Mouse (Mus musculus) gastrocnemius, adult 8-10 months (tissue): ENCODE data around the gene Gpr137. TPM values are rescaled to one million over a fixed set of nuclear protein-coding genes. Genes with fewer than 3 reads are reported as not detected.
"Not testable (repeated sequence)": the region's sequence is repeated elsewhere in the genome, so short reads cannot be mapped to it uniquely, and the experiment has no call there.

Experiments used
- DNase-seq, 2 experiments: peaks; one replicate each; pipeline ENCODE4 v3.0.0; 2022; ENCODE audit warnings: low spot score in 2 of 2
- microRNA-seq: library from miRNA; unstranded; fragments of <30 nt; microRNA quantifications from one replicate; pipeline ENCODE4 v1.2.0, GENCODE M21; 2022
- total RNA-seq, 4 experiments: library from RNA; stranded (reverse); gene quantifications; 2 replicates each; pipeline ENCODE4 v1.2.4; 2022

Gene Gpr137
- total RNA-seq, 4 experiments from 2014 or later = 9.1 to 10.9 (median 10.0) TPM

- no peak for DNase-seq
Measured at GRCm38 (mm10) chr19:6907094-6907493, 35.2 kb downstream of the Gpr137 start.

GRCm38 (mm10) chr19:6906199-6906598 is 36.1 kb downstream of the Gpr137 start:
- no peak for DNase-seq

- no peak for DNase-seq
Measured at GRCm38 (mm10) chr19:6905498-6906159, 36.7 kb downstream of the Gpr137 start.

- DNase-seq = no peak
Measured at GRCm38 (mm10) chr19:6904846-6905245, 37.4 kb downstream of the Gpr137 start.

GRCm38 (mm10) chr19:6903031-6903430 is 39.2 kb downstream of the Gpr137 start:
- DNase-seq = no peak

- DNase-seq = no peak
Measured at GRCm38 (mm10) chr19:6899641-6900040, 42.6 kb downstream of the Gpr137 start.

GRCm38 (mm10) chr19:6895608-6896305 is 46.5 kb downstream of the Gpr137 start:
- DNase-seq = not testable (repeated sequence)

GRCm38 (mm10) chr19:6893731-6894451 is 48.4 kb downstream of the Gpr137 start:
- no peak for DNase-seq

- DNase-seq = no peak
Measured at GRCm38 (mm10) chr19:6892512-6892911, 49.8 kb downstream of the Gpr137 start.

Small RNAs within 50 kb of the gene (microRNA-seq; reads per million reads assigned to microRNA genes)
- 2.5 reads per million for gene Mir6990

Other genes with a start within 250 kb of the Gpr137 start
- gene Rps6ka4, start 101.8 kb downstream of the Gpr137 start, total RNA-seq = 10 to 100 TPM in 3 of 4 experiments, 1 to 10 TPM in 1; 9.8 to 12.1 (median 10.5) TPM
- gene Ccdc88b, start 84.3 kb downstream of the Gpr137 start, total RNA-seq = under 1 TPM; 0.29 to 0.70 (median 0.46) TPM
- 10 to 100 TPM; 34.1 to 46.3 (median 39.7) TPM for gene Trmt112, start 32.8 kb downstream of the Gpr137 start, total RNA-seq
- gene Prdx5, start 32.4 kb downstream of the Gpr137 start, total RNA-seq = 100 to 1,000 TPM; 195 to 214 (median 202) TPM
- 100 to 1,000 TPM in 1 of 4 experiments, 10 to 100 TPM in 3; 82.8 to 114 (median 93.4) TPM for gene Esrra, start 20.7 kb downstream of the Gpr137 start, total RNA-seq
- gene Catsperz, start 17.1 kb downstream of the Gpr137 start, total RNA-seq = not detected
- not detected for gene Kcnk4, start 8.0 kb downstream of the Gpr137 start, total RNA-seq
- 10 to 100 TPM in 2 of 4 experiments, 1 to 10 TPM in 2; 8.2 to 11.8 (median 10.6) TPM for gene Bad, start 619 bp downstream of the Gpr137 start, total RNA-seq
- 100 to 1,000 TPM; 144 to 194 (median 165) TPM for gene Ppp1r14b, start 32.5 kb upstream of the Gpr137 start, total RNA-seq
- 10 to 100 TPM in 1 of 4 experiments, 1 to 10 TPM in 3; 7.0 to 10.9 (median 9.4) TPM for gene Plcb3, start 34.0 kb upstream of the Gpr137 start, total RNA-seq
- 10 to 100 TPM in 1 of 4 experiments, 1 to 10 TPM in 3; 4.2 to 10.4 (median 5.8) TPM for gene Fkbp2, start 38.0 kb upstream of the Gpr137 start, total RNA-seq
- gene Vegfb, start 45.2 kb upstream of the Gpr137 start, total RNA-seq = 100 to 1,000 TPM; 167 to 187 (median 183) TPM
- gene Dnajc4, start 50.1 kb upstream of the Gpr137 start, total RNA-seq = 10 to 100 TPM; 32.2 to 37.7 (median 36.4) TPM
- gene Nudt22, start 53.6 kb upstream of the Gpr137 start, total RNA-seq = 10 to 100 TPM; 13.5 to 15.5 (median 15.0) TPM
- gene Trpt1, start 53.7 kb upstream of the Gpr137 start, total RNA-seq = 10 to 100 TPM; 20.8 to 31.7 (median 23.7) TPM
- gene Fermt3, start 77.0 kb upstream of the Gpr137 start, total RNA-seq = under 1 TPM; 0.41 to 0.94 (median 0.60) TPM
- 10 to 100 TPM; 77.9 to 86.5 (median 81.8) TPM for gene Stip1, start 97.5 kb upstream of the Gpr137 start, total RNA-seq
- gene Macrod1, start 114.3 kb upstream of the Gpr137 start, total RNA-seq = 100 to 1,000 TPM; 279 to 336 (median 292) TPM
- 1 to 10 TPM in 3 of 4 experiments, under 1 TPM in 1; 0.83 to 2.9 (median 1.7) TPM for gene Flrt1, start 163.2 kb upstream of the Gpr137 start, total RNA-seq